Mouse (Mus musculus) liver, embryonic 14.5 days (tissue): ENCODE data around the gene 4930539E08Rik.

Experiments used
- CTCF ChIP-seq: IDR thresholded peaks from 2 replicates; pipeline ENCODE4 v1.5.1; 2016; ENCODE audit warnings: antibody characterized with exemption, low read depth, control low read depth
- EP300 ChIP-seq: IDR thresholded peaks from 2 replicates; pipeline ENCODE4 v1.6.1; 2016; ENCODE audit warnings: antibody characterized with exemption, low read depth

GRCm38 (mm10) chr17:28875316-28875715 lies 39.8 kb downstream of the 4930539E08Rik start:
- TF ChIP-seq EP300 (no peak), CTCF (no peak)
